In the genomic region with DNA sequence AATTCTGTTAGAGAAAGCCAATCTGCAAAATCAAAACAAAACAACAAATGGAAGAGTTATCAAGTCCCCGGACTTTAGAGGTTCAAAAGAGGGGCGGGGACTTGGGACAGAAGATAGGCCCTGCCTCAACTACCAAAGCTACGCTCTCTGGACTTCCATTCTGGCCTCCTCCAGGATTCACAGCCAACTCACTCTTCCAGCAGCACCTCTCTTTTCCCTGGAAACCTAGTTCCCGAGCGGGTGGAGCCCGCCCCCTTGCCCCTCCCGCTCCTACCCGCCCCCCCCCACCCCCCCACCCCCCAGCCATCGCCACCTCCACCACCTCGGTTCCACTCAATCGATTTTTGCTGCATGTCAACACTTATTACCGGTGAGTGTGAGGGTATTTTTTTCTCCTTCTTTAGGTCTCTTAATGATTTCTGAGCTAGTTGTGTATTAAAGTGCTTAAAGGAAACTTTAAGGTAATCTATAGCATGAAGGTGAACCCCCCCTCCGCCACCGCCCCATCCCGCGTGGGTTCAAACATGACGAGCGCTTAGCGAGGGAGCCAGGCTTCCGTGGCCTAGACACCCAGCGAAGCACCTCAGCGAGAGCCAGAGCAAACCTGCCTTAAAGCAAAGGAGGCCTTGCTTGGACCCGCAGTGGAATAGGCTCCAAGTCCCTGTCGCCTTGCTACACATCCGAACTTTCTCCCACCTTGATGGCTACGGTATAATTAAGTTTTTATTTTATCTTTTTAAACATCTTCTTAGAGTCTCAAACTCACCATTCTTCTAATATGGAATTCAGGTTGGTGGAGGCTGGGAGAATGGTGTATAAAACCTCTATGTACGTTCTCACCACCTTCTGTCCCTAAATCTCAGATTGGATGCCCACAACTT, we compare ENCODE assay signal across 14 mouse cellular contexts. TPM values are rescaled to one million over a fixed set of nuclear protein-coding genes. Genes with fewer than 3 reads are reported as not detected.
DNase-seq lines count a peak whose midpoint lies in the region; ATAC-seq lines count a peak whose summit lies in the region.
"Had no signal": no experiment of that assay in that cellular context is flagged by ENCODE, and none has a peak within 500 bp of the region (broad histone marks: within the 10 kb centered on the region; RNA-seq: fewer than 3 reads in every experiment).

No protein-coding gene starts in this region.

- WGBS in heart, embryonic 15.5 days: 12% methylated on average over 27 of the region's 27 CpGs
- 1% methylated on average over 26 of the region's 27 CpGs for WGBS in midbrain, embryonic 14.5 days
- 1% methylated on average over 25 of the region's 27 CpGs for WGBS in midbrain, embryonic 16.5 days
- 13% methylated on average over 27 of the region's 27 CpGs for WGBS in embryonic facial prominence, embryonic 15.5 days

- H3K9ac ChIP-seq in heart, embryonic 15.5 days: no peak overlapping the region
- no peak overlapping the region for H3K9ac ChIP-seq in midbrain, embryonic 14.5 days (replicated peaks; ENCODE audit: low read length)
- no peak overlapping the region for H3K9ac ChIP-seq in midbrain, embryonic 16.5 days (ENCODE audit: low read depth, low read length)
- H3K9ac ChIP-seq in embryonic facial prominence, embryonic 15.5 days: no peak overlapping the region
- H3K9ac ChIP-seq: forebrain, postnatal 0 days; hindbrain, embryonic 13.5 days; limb, embryonic 13.5 days; lung, embryonic 15.5 days had no signal

- H3K4me2 ChIP-seq in heart, embryonic 15.5 days: peak overlapping the region; percentile 42
- H3K4me2 ChIP-seq in midbrain, embryonic 14.5 days (ENCODE audit: low read length): no peak overlapping the region
- H3K4me2 ChIP-seq in midbrain, embryonic 16.5 days (ENCODE audit: low read length): no peak overlapping the region
- H3K4me2 ChIP-seq in embryonic facial prominence, embryonic 15.5 days (replicated peaks): no peak overlapping the region
- H3K4me2 ChIP-seq: hindbrain, embryonic 13.5 days; limb, embryonic 13.5 days; lung, embryonic 15.5 days had no signal

- no peak for ATAC-seq in heart, embryonic 15.5 days (replicated peaks; ENCODE audit: insufficient number of reproducible peaks, insufficient read depth, low FRiP score, low read depth)
- ATAC-seq in midbrain, embryonic 14.5 days (ENCODE audit: low FRiP score, low TSS enrichment): no peak
- no peak for ATAC-seq in midbrain, embryonic 16.5 days
- no peak for ATAC-seq in embryonic facial prominence, embryonic 15.5 days (ENCODE audit: insufficient number of reproducible peaks, low FRiP score, low TSS enrichment, low read depth)
- ATAC-seq: forebrain, postnatal 0 days had no signal

- no peaks in the 10 kb centered on the region for H3K36me3 ChIP-seq in heart, embryonic 15.5 days
- no peaks in the 10 kb centered on the region for H3K36me3 ChIP-seq in midbrain, embryonic 14.5 days (ENCODE audit: control insufficient read depth, insufficient read depth, low read length)
- H3K36me3 ChIP-seq in midbrain, embryonic 16.5 days (ENCODE audit: control insufficient read depth, insufficient read depth, low read length): no peaks in the 10 kb centered on the region
- no peaks in the 10 kb centered on the region for H3K36me3 ChIP-seq in embryonic facial prominence, embryonic 15.5 days
- H3K36me3 ChIP-seq: hindbrain, embryonic 13.5 days; limb, embryonic 13.5 days; lung, embryonic 15.5 days had no signal

- H3K4me3 ChIP-seq in heart, embryonic 15.5 days: 0 out of 2 replicates have a peak overlapping the region, but pooled peaks have one; percentile 13
- H3K4me3 ChIP-seq in midbrain, embryonic 14.5 days (replicated peaks; ENCODE audit: low read depth, low read length): no peak overlapping the region
- no peak overlapping the region for H3K4me3 ChIP-seq in midbrain, embryonic 16.5 days (ENCODE audit: low read depth, low read length)
- no peak overlapping the region for H3K4me3 ChIP-seq in embryonic facial prominence, embryonic 15.5 days (replicated peaks)
- H3K4me3 ChIP-seq: hindbrain, embryonic 13.5 days; limb, embryonic 13.5 days; lung, embryonic 15.5 days had no signal

- H3K4me1 ChIP-seq in heart, embryonic 15.5 days (replicated peaks): peaks cover 12% of the 10 kb centered on the region
- no peaks in the 10 kb centered on the region for H3K4me1 ChIP-seq in midbrain, embryonic 14.5 days (ENCODE audit: control insufficient read depth, insufficient read depth, low read length)
- H3K4me1 ChIP-seq in midbrain, embryonic 16.5 days (ENCODE audit: control insufficient read depth, insufficient read depth, low read length): no peaks in the 10 kb centered on the region
- peaks cover 20% of the 10 kb centered on the region for H3K4me1 ChIP-seq in embryonic facial prominence, embryonic 15.5 days

- peaks cover 80% of the 10 kb centered on the region for H3K27me3 ChIP-seq in heart, embryonic 15.5 days
- H3K27me3 ChIP-seq in midbrain, embryonic 14.5 days (ENCODE audit: control insufficient read depth, insufficient read depth, low read length): peaks cover 86% of the 10 kb centered on the region
- peaks cover 39% of the 10 kb centered on the region for H3K27me3 ChIP-seq in midbrain, embryonic 16.5 days (ENCODE audit: control insufficient read depth, insufficient read depth, low read depth, low read length)
- H3K27me3 ChIP-seq in embryonic facial prominence, embryonic 15.5 days: peaks cover 81% of the 10 kb centered on the region

- H3K27ac ChIP-seq in heart, embryonic 15.5 days: peak overlapping the region; percentile 32; the same call in 1 of the 2 replicates
- no peak overlapping the region for H3K27ac ChIP-seq in midbrain, embryonic 14.5 days (replicated peaks; ENCODE audit: low read depth, low read length)
- H3K27ac ChIP-seq in midbrain, embryonic 16.5 days (ENCODE audit: low read length): no peak overlapping the region
- H3K27ac ChIP-seq in embryonic facial prominence, embryonic 15.5 days (replicated peaks): 0 out of 2 replicates have a peak overlapping the region, but pooled peaks have one; percentile 7
- H3K27ac ChIP-seq: hindbrain, embryonic 13.5 days; limb, embryonic 13.5 days; lung, embryonic 15.5 days had no signal

- intact Hi-C loops in heart, postnatal 14 days (cut with DNase I): no loop called here

- H3K9me3 ChIP-seq in heart, embryonic 15.5 days (replicated peaks): no peaks in the 10 kb centered on the region
- H3K9me3 ChIP-seq in midbrain, embryonic 14.5 days (ENCODE audit: control insufficient read depth, low read length): no peaks in the 10 kb centered on the region
- no peaks in the 10 kb centered on the region for H3K9me3 ChIP-seq in midbrain, embryonic 16.5 days (replicated peaks; ENCODE audit: control insufficient read depth, low read length, poor library complexity, severe bottlenecking)
- no peaks in the 10 kb centered on the region for H3K9me3 ChIP-seq in embryonic facial prominence, embryonic 15.5 days (replicated peaks)
- H3K9me3 ChIP-seq: hindbrain, embryonic 13.5 days; limb, embryonic 13.5 days; lung, embryonic 15.5 days had no signal

- DNase-seq in heart, postnatal 14 days: no peak
- peak; percentile 17 for DNase-seq in midbrain, embryonic 14.5 days
- DNase-seq in yolk sac, embryonic 10.5 days (ENCODE audit: low spot score): peak; percentile 66
- no peak for DNase-seq in thymus, postnatal 14 days
- DNase-seq: adrenal gland, postnatal 10 days; cerebellum, adult 11 months had no signal

RNA-seq across cellular contexts. Expression of a gene that starts 21.9 kb away (rescaled TPM):
- 15.0 and 19.2 TPM in 2 replicates for polyA plus RNA-seq in heart, embryonic 15.5 days (2015; fragmentation: Nextera tagmentation; extraction: Ambion mirVana)
- under 1 TPM; 0.83 to 0.91 TPM for total RNA-seq in heart, postnatal 14 days (2021)
- polyA plus RNA-seq in midbrain, embryonic 14.5 days (2014; fragmentation: Nextera tagmentation; extraction: Ambion mirVana): 27.0 and 27.5 TPM in 2 replicates
- polyA plus RNA-seq in midbrain, embryonic 16.5 days (2015; fragmentation: Nextera tagmentation; extraction: Ambion mirVana): 29.0 and 37.9 TPM in 2 replicates
- 82.5 and 88.3 TPM in 2 replicates for polyA plus RNA-seq in embryonic facial prominence, embryonic 15.5 days (2015; fragmentation: Nextera tagmentation; extraction: Ambion mirVana)
- total RNA-seq: neutrophil, adult 5-6 weeks had no signal

Comparison
In these comparisons a context has a peak if more than half of its experiments do, and no peak if none do; other contexts are left out.
1. H3K27ac ChIP-seq: peak in heart, embryonic 15.5 days (single experiment) and embryonic facial prominence, embryonic 15.5 days (single experiment); none in midbrain, embryonic 14.5 days (single experiment) and midbrain, embryonic 16.5 days (single experiment).
2. DNase-seq: peak in midbrain, embryonic 14.5 days (single experiment) and yolk sac, embryonic 10.5 days (single experiment); none in heart, postnatal 14 days (0 of 2) and thymus, postnatal 14 days (single experiment).